Mouse (Mus musculus) stomach, postnatal 0 days (tissue): ENCODE measurements around the gene Rnf151.

ENCODE experiments used
- CTCF ChIP-seq: IDR thresholded peaks from 2 replicates; pipeline ENCODE4 v1.5.1; 2016; ENCODE audit warnings: antibody characterized with exemption, low read depth, mild to moderate bottlenecking, moderate library complexity
- EP300 ChIP-seq: optimal IDR thresholded peaks from 2 replicates; pipeline ENCODE3; 2016; ENCODE audit warnings: antibody characterized with exemption

DNA sequence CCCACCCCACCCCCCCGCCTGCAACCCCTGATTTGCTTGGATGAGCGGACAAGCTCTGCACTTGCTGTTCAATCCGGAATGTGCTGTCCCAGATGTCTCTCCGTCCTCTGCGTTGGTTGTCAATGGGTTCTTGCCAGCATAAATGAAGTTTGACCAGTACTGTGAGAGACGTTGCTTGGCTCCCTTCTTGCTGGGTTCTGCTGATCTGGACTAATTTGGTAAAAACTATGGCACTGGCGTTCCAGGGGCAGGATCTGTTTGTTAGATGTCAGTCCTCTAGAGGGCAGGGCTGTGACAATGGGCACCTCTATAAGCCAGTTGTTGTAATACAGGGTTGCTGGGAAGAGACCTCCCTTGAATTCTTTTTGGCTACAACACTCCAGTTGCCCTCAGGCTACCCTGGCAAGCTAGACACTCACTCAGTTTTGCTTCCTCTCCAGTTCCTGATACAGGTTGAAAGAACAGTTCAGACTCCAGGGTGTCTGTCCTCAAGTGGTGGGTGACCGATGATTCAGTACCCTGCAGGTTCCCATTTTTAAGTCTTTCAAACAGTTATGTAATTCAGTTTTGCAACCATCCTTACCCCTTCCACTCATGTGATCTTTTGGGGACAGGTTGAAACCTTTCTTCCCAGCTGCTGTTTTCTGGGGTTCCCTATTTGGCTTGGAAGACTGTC, 19.4 kb upstream of the Rnf151 start:
- TF ChIP-seq EP300 (no peak), CTCF (peak; percentile 50)
